Mouse (Mus musculus): Measurements from ENCODE around the gene Epha5. TPM values are rescaled to one million over a fixed set of nuclear protein-coding genes. Genes with fewer than 3 reads are reported as not detected.

The Epha5 gene
- total RNA-seq, 2 experiments from 2014 or later = 129 to 137 TPM

GRCm38 (mm10) chr5:84276996-84277395 lies 140.2 kb downstream of the Epha5 start:
- no peak for DNase-seq (ENCODE audit: low spot score in 2 of 2)

GRCm38 (mm10) chr5:84265407-84265806 lies 151.8 kb downstream of the Epha5 start:
- H3K27ac ChIP-seq = no peak overlapping the region
- no peak overlapping the region for H3K4me3 ChIP-seq
- no peak for DNase-seq (ENCODE audit: low spot score in 2 of 2)
- no peak for TF ChIP-seq CTCF (conservative IDR thresholded peaks at IDR 0.05)

More at GRCm38 (mm10) chr5:84276996-84277395, 140.2 kb downstream of the Epha5 start:
- no peak for TF ChIP-seq CTCF (conservative IDR thresholded peaks at IDR 0.05)
- no peak overlapping the region for H3K27ac ChIP-seq
- H3K4me3 ChIP-seq = no peak overlapping the region

DNA sequence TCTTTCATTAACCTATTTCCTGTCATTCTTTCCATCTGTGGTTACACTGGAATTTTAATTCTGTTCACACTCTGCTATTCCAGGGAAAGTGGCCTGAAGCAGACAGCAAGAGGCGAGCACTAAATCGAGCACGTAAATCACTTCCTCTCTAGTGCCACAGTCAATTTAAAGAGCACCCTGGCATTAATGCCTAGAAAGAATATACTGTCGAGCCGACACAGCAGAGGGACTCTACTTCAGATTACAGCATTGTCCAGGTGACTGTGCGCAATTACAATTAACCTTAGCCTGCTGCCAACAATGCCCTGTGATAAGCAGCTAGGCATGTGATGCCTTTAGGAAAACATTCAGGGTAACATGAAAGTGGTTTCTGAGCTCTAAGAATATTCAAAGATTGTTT lies 153.2 kb downstream of the Epha5 start:
- TF ChIP-seq CTCF (conservative IDR thresholded peaks at IDR 0.05) = no peak
- no peak overlapping the region for H3K27ac ChIP-seq
- DNase-seq (ENCODE audit: low spot score in 2 of 2) = no peak
- H3K4me3 ChIP-seq = no peak overlapping the region

DNA sequence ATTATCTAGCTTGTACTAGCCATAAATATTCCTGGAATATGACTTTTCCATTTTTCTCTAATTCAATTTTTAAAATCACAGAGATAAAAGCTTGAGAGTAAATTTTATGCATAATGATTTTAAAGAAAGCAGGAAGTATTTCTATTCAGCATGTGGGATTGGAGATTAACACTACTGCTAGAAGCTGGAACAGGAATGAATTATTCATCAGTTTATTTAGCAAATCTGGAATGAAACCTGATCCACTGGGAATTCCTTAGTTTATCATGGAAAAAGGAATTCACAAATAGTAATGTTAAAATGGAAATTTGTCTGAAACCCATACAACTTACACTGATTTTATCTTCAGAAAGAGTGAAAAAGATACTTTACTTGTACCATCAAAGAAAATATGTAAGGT lies 187.2 kb downstream of the Epha5 start:
- H3K27ac ChIP-seq = no peak overlapping the region
- H3K4me3 ChIP-seq = no peak overlapping the region
- TF ChIP-seq CTCF (conservative IDR thresholded peaks at IDR 0.05) = no peak
- DNase-seq (ENCODE audit: low spot score in 2 of 2) = no peak

DNA sequence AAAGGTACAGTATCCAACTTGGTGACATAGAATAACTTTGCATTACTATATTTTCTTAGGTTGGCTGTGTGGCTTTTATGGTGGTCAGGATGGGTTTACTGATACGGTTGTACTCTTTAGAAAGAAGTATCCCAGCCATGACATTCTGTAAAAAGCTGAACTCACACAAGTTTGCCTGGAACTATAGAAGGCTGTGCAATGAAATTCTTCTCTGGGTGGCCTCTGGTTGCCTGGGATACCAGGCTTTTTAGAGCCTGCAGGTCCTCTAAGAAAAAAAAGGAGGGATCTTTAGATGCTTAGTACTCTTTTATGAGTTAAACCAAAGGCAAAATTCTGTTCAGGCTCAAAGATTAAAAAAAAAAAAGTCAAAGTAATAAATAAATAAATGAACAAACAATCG lies 208.6 kb downstream of the Epha5 start:
- DNase-seq (ENCODE audit: low spot score in 2 of 2) = no peak
- no peak overlapping the region for H3K27ac ChIP-seq
- no peak overlapping the region for H3K4me3 ChIP-seq
- TF ChIP-seq CTCF (conservative IDR thresholded peaks at IDR 0.05) = no peak

GRCm38 (mm10) chr5:84193348-84193747 lies 223.8 kb downstream of the Epha5 start:
- DNase-seq (ENCODE audit: low spot score in 2 of 2) = no peak
- no peak overlapping the region for H3K27ac ChIP-seq
- H3K4me3 ChIP-seq = no peak overlapping the region
- no peak for TF ChIP-seq CTCF (conservative IDR thresholded peaks at IDR 0.05)

GRCm38 (mm10) chr5:84184189-84184588 lies 233.0 kb downstream of the Epha5 start:
- Histone ChIP-seq H3K4me3 (no peak overlapping the region), H3K27ac (no peak overlapping the region)
- no peak for DNase-seq (ENCODE audit: low spot score in 2 of 2)
- TF ChIP-seq CTCF (conservative IDR thresholded peaks at IDR 0.05) = no peak

GRCm38 (mm10) chr5:84153095-84153494 lies 264.1 kb downstream of the Epha5 start:
- DNase-seq (ENCODE audit: low spot score in 2 of 2) = peak; percentile 38 to 66
- H3K27ac ChIP-seq = no peak overlapping the region
- no peak overlapping the region for H3K4me3 ChIP-seq
- no peak for TF ChIP-seq CTCF (conservative IDR thresholded peaks at IDR 0.05)

DNA sequence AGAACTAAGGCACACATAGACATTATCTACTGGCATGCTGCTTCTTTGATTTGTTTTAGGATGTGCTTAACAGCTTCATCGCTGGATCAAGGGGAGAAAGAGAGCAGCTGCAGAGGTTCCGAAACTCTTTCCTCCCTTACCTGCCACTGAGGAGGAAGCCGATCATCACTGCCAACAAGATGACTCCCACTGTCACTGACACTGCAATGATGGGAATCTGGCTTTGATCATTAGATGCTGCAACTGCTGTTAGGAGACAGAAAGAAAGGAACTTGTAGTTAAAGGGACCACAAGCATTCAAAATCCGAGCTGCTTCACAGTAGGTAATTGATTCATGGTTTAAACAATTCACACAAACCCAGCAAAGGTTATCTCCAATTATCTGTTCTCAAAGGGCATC lies 275.0 kb downstream of the Epha5 start:
- no peak for DNase-seq (ENCODE audit: low spot score in 2 of 2)
- no peak overlapping the region for H3K4me3 ChIP-seq
- no peak overlapping the region for H3K27ac ChIP-seq
- no peak for TF ChIP-seq CTCF (conservative IDR thresholded peaks at IDR 0.05)

GRCm38 (mm10) chr5:84095947-84096346 lies 321.2 kb downstream of the Epha5 start:
- TF ChIP-seq CTCF (conservative IDR thresholded peaks at IDR 0.05) = no peak
- no peak overlapping the region for H3K27ac ChIP-seq
- DNase-seq (ENCODE audit: low spot score in 2 of 2) = no peak
- no peak overlapping the region for H3K4me3 ChIP-seq

DNA sequence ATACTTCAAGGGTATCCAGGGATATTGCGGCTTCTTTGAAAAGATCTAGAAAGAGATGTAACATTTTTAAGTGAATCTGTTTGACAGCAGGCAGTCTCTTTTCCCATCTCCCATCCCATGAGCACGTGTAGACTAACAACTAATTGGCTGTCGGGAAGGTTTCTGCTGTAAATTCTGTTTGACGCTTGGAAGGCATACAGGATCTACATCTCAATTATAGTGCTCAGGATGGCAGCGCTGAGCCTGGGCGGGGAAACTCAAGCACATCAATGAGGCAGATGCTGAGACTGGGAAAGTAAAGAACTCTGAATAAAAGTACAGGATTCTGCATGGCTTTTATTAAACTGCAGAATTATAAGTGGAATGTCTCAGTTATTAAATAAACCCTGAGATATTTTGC lies 335.9 kb downstream of the Epha5 start:
- Histone ChIP-seq H3K27ac (no peak overlapping the region), H3K4me3 (no peak overlapping the region)
- TF ChIP-seq CTCF (conservative IDR thresholded peaks at IDR 0.05) = no peak
- DNase-seq (ENCODE audit: low spot score in 2 of 2) = no peak

DNA sequence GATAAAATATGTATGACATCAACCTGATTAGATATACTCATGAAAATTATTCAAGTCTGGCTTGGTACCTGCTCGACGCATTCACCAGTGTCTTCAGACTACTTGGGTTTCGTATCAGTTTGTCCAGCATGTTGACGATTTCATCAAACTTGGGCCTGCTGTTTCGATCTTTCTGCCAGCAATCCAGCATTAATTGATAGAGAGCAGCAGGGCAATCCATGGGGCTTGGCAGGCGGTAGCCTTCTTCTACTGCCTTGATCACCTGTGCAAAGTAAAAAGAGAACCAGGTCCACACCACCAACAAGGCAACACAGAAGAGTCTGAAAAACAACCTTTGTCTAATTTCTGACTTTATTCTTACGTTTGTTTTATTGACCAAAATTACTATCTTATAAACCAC lies 346.2 kb downstream of the Epha5 start:
- DNase-seq (ENCODE audit: low spot score in 2 of 2) = no peak
- no peak for TF ChIP-seq CTCF (conservative IDR thresholded peaks at IDR 0.05)
- no peak overlapping the region for H3K4me3 ChIP-seq
- no peak overlapping the region for H3K27ac ChIP-seq

DNA sequence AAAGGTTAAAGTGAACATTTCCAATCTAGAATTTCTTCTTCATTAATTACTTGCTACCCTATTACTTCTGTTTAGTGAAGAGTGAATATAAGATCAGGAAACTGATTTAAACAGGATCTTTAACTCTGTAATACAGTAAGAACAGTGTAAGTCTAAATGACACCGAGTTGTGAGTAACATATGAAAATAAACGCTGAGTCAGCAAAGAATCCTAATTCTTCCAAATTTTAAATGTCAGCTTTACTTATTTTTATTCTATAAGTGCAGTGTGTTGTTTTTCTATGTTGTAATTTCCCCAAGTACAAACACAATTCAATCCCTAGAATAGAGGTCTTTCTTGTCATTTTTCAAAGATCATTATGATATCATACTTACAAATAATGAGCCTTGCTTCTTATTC lies 363.3 kb downstream of the Epha5 start:
- no peak overlapping the region for H3K27ac ChIP-seq
- no peak overlapping the region for H3K4me3 ChIP-seq
- DNase-seq (ENCODE audit: low spot score in 2 of 2) = no peak
- TF ChIP-seq CTCF (conservative IDR thresholded peaks at IDR 0.05) = no peak

- H3K27ac ChIP-seq = no peak overlapping the region
- TF ChIP-seq CTCF (conservative IDR thresholded peaks at IDR 0.05) = no peak
- DNase-seq (ENCODE audit: low spot score in 2 of 2) = no peak
- H3K4me3 ChIP-seq = no peak overlapping the region
These were observed 379.8 kb downstream of the Epha5 start for GRCm38 (mm10) chr5:84037250-84037963.

All from layer of hippocampus, adult 2 months (tissue).